Mouse (Mus musculus) CH12.LX (cell line): ENCODE data around the gene Srrm3. TPM values are rescaled to one million over a fixed set of nuclear protein-coding genes. Genes with fewer than 3 reads are reported as not detected.
A peak's percentile ranks its signal among the peaks of the same experiment; 100 is the strongest.

Experiments used
- DNase-seq: peaks from one replicate; pipeline ENCODE4 v3.0.0-alpha.2; 2013; ENCODE audit errors: extremely low read depth
- H3K27ac ChIP-seq: 2 replicates; pipeline ENCODE4 v1.5.1; 2012; ENCODE audit warnings: low read depth, mild to moderate bottlenecking, control low read depth, moderate library complexity; ENCODE audit not compliant: insufficient read depth
- H3K27me3 ChIP-seq: replicated peaks from 2 replicates; pipeline ENCODE3; 2012; ENCODE audit warnings: inconsistent platforms
- H3K36me3 ChIP-seq, 2 experiments: replicated peaks in 1 of 2; 2 replicates each; pipeline versions ENCODE3 to v1.6.1; 2012; ENCODE audit warnings: inconsistent platforms in 1 of 2, low read length in 1 of 2, mild to moderate bottlenecking in 1 of 2, mixed read lengths in 1 of 2, moderate library complexity in 1 of 2; ENCODE audit not compliant: control insufficient read depth in 1 of 2, insufficient read depth in 1 of 2
- H3K4me1 ChIP-seq, 2 experiments: 2 replicates each; pipeline ENCODE4 v1.6.1; 2012; ENCODE audit warnings: inconsistent platforms in 1 of 2, moderate library complexity in 1 of 2; ENCODE audit not compliant: insufficient read depth in 2 of 2, control insufficient read depth in 1 of 2
- H3K4me2 ChIP-seq: 2 replicates; pipeline ENCODE4 v1.6.1; 2012; ENCODE audit warnings: low read depth, mild to moderate bottlenecking, control low read depth; ENCODE audit not compliant: poor library complexity, insufficient read depth, severe bottlenecking
- H3K4me3 ChIP-seq, 3 experiments: fragments of 150-350 bp in 1 of 3; sonication (generic) in 1 of 3; replicated peaks in 1 of 3; 2 replicates each; pipeline versions ENCODE3 to v1.5.1; 2011 to 2012; ENCODE audit warnings: low read depth in 2 of 3, low read length in 2 of 3, mild to moderate bottlenecking in 2 of 3, moderate library complexity in 2 of 3, control low read depth in 1 of 3, improper control_type of control experiment in 1 of 3, inconsistent platforms in 1 of 3, mixed read lengths in 1 of 3; ENCODE audit not compliant: poor library complexity in 1 of 3
- H3K79me2 ChIP-seq: replicated peaks from 2 replicates; pipeline ENCODE4 v1.6.1; 2012; ENCODE audit warnings: mild to moderate bottlenecking, moderate library complexity; ENCODE audit not compliant: control insufficient read depth, poor library complexity, insufficient read depth, severe bottlenecking; ENCODE audit errors: extremely low read depth
- H3K9ac ChIP-seq: 2 replicates; pipeline ENCODE4 v1.6.1; 2012; ENCODE audit warnings: low read depth, mild to moderate bottlenecking, control low read depth, moderate library complexity; ENCODE audit not compliant: insufficient read depth
- H3K9me3 ChIP-seq: replicated peaks from 2 replicates; pipeline ENCODE3; 2012; ENCODE audit warnings: low read length, inconsistent platforms, mixed read lengths
- CHD2 ChIP-seq: IDR thresholded peaks from 2 replicates; pipeline ENCODE4 v1.6.1; 2011; ENCODE audit warnings: low read length, improper control_type of control experiment
- CTCF ChIP-seq, 2 experiments: IDR thresholded peaks in 1 of 2; conservative IDR thresholded peaks in 1 of 2; 2 replicates each; pipeline ENCODE4 v1.5.1; 2011 to 2012; ENCODE audit warnings: low read depth in 2 of 2, low read length in 2 of 2, improper control_type of control experiment in 1 of 2, inconsistent platforms in 1 of 2, mild to moderate bottlenecking in 1 of 2, moderate library complexity in 1 of 2
- ETS1 ChIP-seq: conservative IDR thresholded peaks from 2 replicates; pipeline ENCODE4 v1.6.1; 2012; ENCODE audit warnings: low read depth, mild to moderate bottlenecking, inconsistent platforms, low read length, improper control_type of control experiment, moderate library complexity
- HCFC1 ChIP-seq: IDR thresholded peaks from 2 replicates; pipeline ENCODE4 v1.6.1; 2012; ENCODE audit warnings: low read depth, mild to moderate bottlenecking, inconsistent platforms, low read length, improper control_type of control experiment
- JUN ChIP-seq: IDR thresholded peaks from 2 replicates; pipeline ENCODE4 v1.6.1; 2011; ENCODE audit warnings: low read depth, mild to moderate bottlenecking, low read length, improper control_type of control experiment, moderate library complexity; ENCODE audit not compliant: insufficient read depth
- JUND ChIP-seq: conservative IDR thresholded peaks from 2 replicates; pipeline ENCODE4 v1.6.1; 2011; ENCODE audit warnings: low read depth, low read length, improper control_type of control experiment
- KAT2A ChIP-seq: IDR thresholded peaks from 2 replicates; pipeline ENCODE4 v1.6.1; 2012; ENCODE audit warnings: low read length, improper control_type of control experiment, inconsistent platforms; ENCODE audit not compliant: insufficient replicate concordance
- MAX ChIP-seq: IDR thresholded peaks from 2 replicates; pipeline ENCODE4 v1.6.1; 2011; ENCODE audit warnings: low read length, improper control_type of control experiment
- MAZ ChIP-seq: IDR thresholded peaks from 2 replicates; pipeline ENCODE4 v1.6.1; 2012; ENCODE audit warnings: low read depth, mild to moderate bottlenecking, inconsistent platforms, low read length, improper control_type of control experiment, moderate library complexity
- MXI1 ChIP-seq: IDR thresholded peaks from 2 replicates; pipeline ENCODE4 v1.6.1; 2011; ENCODE audit warnings: mild to moderate bottlenecking, low read depth, low read length, improper control_type of control experiment
- NELFE ChIP-seq: IDR thresholded peaks from 2 replicates; pipeline ENCODE4 v1.6.1; 2011; ENCODE audit warnings: low read depth, low read length, improper control_type of control experiment
- PAX5 ChIP-seq: IDR thresholded peaks from 2 replicates; pipeline ENCODE4 v1.6.1; 2012; ENCODE audit warnings: low read length, inconsistent platforms, mixed read lengths
- RAD21 ChIP-seq: IDR thresholded peaks from 2 replicates; pipeline ENCODE4 v1.6.1; 2011; ENCODE audit warnings: low read depth, mild to moderate bottlenecking, low read length, improper control_type of control experiment, moderate library complexity
- SIN3A ChIP-seq: IDR thresholded peaks from 2 replicates; pipeline ENCODE4 v1.6.1; 2012; ENCODE audit warnings: low read length, improper control_type of control experiment, inconsistent platforms
- SMC3 ChIP-seq: IDR thresholded peaks from 2 replicates; pipeline ENCODE4 v1.6.1; 2011; ENCODE audit warnings: low read depth, low read length, improper control_type of control experiment
- TCF12 ChIP-seq: IDR thresholded peaks from 2 replicates; pipeline ENCODE4 v1.6.1; 2014; ENCODE audit warnings: low read depth, mild to moderate bottlenecking, inconsistent platforms, low read length, improper control_type of control experiment
- dilution Hi-C: fragments of 300-500 bp; cut with MboI; formaldehyde crosslinking; loops from 2 replicates; pipeline ENCODE4 v1.14.3; 2020; ENCODE audit warnings: low sequenced_read_pairs; ENCODE audit not compliant: extremely low pct_unique_long_range_greater_than_20kb, extremely low pct_ligation_motif_present
- in situ Hi-C: fragments of 300-500 bp; cut with MboI; formaldehyde crosslinking; loops from 3 replicates; pipeline ENCODE4 v1.14.3; 2019; ENCODE audit warnings: low sequenced_read_pairs, low pct_ligation_motif_present, low pct_unique_long_range_greater_than_20kb, mixed read lengths
- polyA plus RNA-seq: library from polyadenylated mRNA; unstranded; fragments of >175 nt; gene quantifications from 2 replicates; pipeline ENCODE4 v1.2.1, GENCODE M21; 2012; ENCODE audit warnings: low read depth; ENCODE audit not compliant: insufficient read length
- total RNA-seq, 2 experiments: library from RNA; depleted of rRNA; stranded (reverse); fragments of 300-350 nt in 1 of 2; fragments of >200 nt in 1 of 2; gene quantifications; 2 replicates each; pipeline ENCODE4 v1.2.3; 2012 to 2014

The Srrm3 gene
- total and polyA plus RNA-seq, 3 experiments = not detected

GRCm38 (mm10) chr5:135877831-135878231 is 71.1 kb downstream of the Srrm3 start:
- in situ Hi-C loops = no loop called here
- Histone ChIP-seq H3K27ac (no peak overlapping the region), H3K4me1 (peaks cover 2 to 20% of the 10 kb centered on the region in 2 experiments; a peak in 3 of 4 replicates), H3K4me2 (peak overlapping the region; percentile 86), H3K27me3 (peaks cover 3% of the 10 kb centered on the region), H3K4me3 (peak overlapping the region; percentile 11 to 32 (median 31)), H3K9me3 (no peaks in the 10 kb centered on the region), H3K36me3 (no peaks in the 10 kb centered on the region), H3K79me2 (no peaks in the 10 kb centered on the region)
- DNase-seq = peak; percentile 64
- TF ChIP-seq ETS1 (no peak), HCFC1 (no peak), TCF12 (no peak), PAX5 (no peak), CTCF (conservative IDR thresholded peaks at IDR 0.05 in 1 of 2, IDR thresholded peaks at IDR 0.05 in 1 of 2; ENCODE audit: low read depth in 2 of 2, low read length in 2 of 2) (peak in 1 of 2 experiments; percentile 75; a peak in 2 of 4 replicates), SIN3A (no peak), RAD21 (peak; percentile 25), KAT2A (no peak), MAZ (peak; percentile 65; the same call in 1 of the 2 replicates), SMC3 (peak; percentile 25; the same call in 1 of the 2 replicates), CHD2 (0 out of 2 replicates have a peak, but pooled peaks have one; percentile 22)
- TF ChIP-seq, all 38 proteins: peak for 5
- H3K9ac ChIP-seq = 0 out of 2 replicates have a peak overlapping the region, but pooled peaks have one; percentile 53
- dilution Hi-C loops = no loop called here

- no peaks in the 10 kb centered on the region for H3K36me3 ChIP-seq
- H3K27ac ChIP-seq = no peak overlapping the region
- dilution Hi-C loops (no loop called here), in situ Hi-C loops (no loop called here)
- H3K79me2 ChIP-seq = no peaks in the 10 kb centered on the region
- no peak overlapping the region for H3K4me3 ChIP-seq
- H3K4me1 ChIP-seq = peaks cover 0 to 11% of the 10 kb centered on the region in 2 experiments; a peak in 3 of 4 replicates
- H3K27me3 ChIP-seq = peaks cover 4% of the 10 kb centered on the region
- no peaks in the 10 kb centered on the region for H3K9me3 ChIP-seq
- TF ChIP-seq MAX = no peak
- no peak for TF ChIP-seq MAZ
- TF ChIP-seq CTCF (conservative IDR thresholded peaks at IDR 0.05 in 1 of 2, IDR thresholded peaks at IDR 0.05 in 1 of 2; ENCODE audit: low read depth in 2 of 2, low read length in 2 of 2) = no peak
- no peak for TF ChIP-seq KAT2A
- TF ChIP-seq JUN = no peak
- no peak for TF ChIP-seq JUND
- no peak for TF ChIP-seq ETS1
- no peak for TF ChIP-seq TCF12
- TF ChIP-seq NELFE = no peak
- no peak for TF ChIP-seq MXI1
- TF ChIP-seq, all 38 proteins: peak for 0
- H3K4me2 ChIP-seq = no peak overlapping the region
- no peak for DNase-seq
- H3K9ac ChIP-seq = no peak overlapping the region
Observed at GRCm38 (mm10) chr5:135879449-135880158, 72.9 kb downstream of the Srrm3 start.
